Comparison of ENCODE assay signal across 34 mouse cellular contexts in the genomic region with DNA sequence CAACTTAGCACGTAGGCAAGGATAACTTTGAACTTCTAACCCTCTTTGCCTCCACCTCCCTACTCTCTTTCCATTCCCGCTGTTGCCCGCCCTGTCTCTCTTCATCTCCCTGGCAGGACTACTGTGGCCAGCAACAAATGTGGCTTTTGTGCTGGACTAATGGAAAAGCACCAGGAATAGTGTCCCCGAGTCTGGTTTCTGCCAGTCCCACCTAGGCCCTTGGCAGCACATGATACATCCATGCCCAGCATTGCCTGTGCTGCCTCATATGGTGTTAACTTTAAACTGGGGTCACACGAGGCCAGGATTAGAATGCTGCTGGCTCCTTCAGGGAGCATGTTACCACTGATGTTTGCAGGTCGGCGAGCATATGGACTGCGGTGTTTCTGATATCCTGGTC.
"Had no signal": no experiment of that assay in that cellular context is flagged by ENCODE, and none has a peak within 500 bp of the region (broad histone marks: within the 10 kb centered on the region; RNA-seq: fewer than 3 reads in every experiment).

No protein-coding gene starts in this region.

- H3K4me1 ChIP-seq: heart, embryonic 12.5 days; heart, embryonic 13.5 days; heart, embryonic 15.5 days; hindbrain, embryonic 12.5 days; hindbrain, embryonic 15.5 days; intestine, embryonic 15.5 days had no signal

- H3K36me3 ChIP-seq: heart, embryonic 12.5 days; heart, embryonic 13.5 days; heart, embryonic 15.5 days; hindbrain, embryonic 10.5 days; hindbrain, embryonic 12.5 days; hindbrain, embryonic 13.5 days; hindbrain, embryonic 15.5 days; intestine, embryonic 15.5 days; kidney, embryonic 15.5 days had no signal

- H3K27me3 ChIP-seq: heart, embryonic 12.5 days; heart, embryonic 13.5 days; heart, embryonic 15.5 days; hindbrain, embryonic 12.5 days; hindbrain, embryonic 13.5 days; hindbrain, embryonic 15.5 days; intestine, embryonic 15.5 days; kidney, embryonic 15.5 days had no signal

- H3K4me2 ChIP-seq: heart, embryonic 12.5 days; heart, embryonic 13.5 days; heart, embryonic 15.5 days; hindbrain, embryonic 12.5 days; hindbrain, embryonic 13.5 days; hindbrain, embryonic 14.5 days; hindbrain, embryonic 15.5 days; intestine, embryonic 15.5 days; kidney, embryonic 15.5 days had no signal

- H3K9me3 ChIP-seq: heart, embryonic 12.5 days; heart, embryonic 13.5 days; heart, embryonic 15.5 days; hindbrain, embryonic 10.5 days; hindbrain, embryonic 12.5 days; hindbrain, embryonic 13.5 days; hindbrain, embryonic 15.5 days; intestine, embryonic 15.5 days; kidney, embryonic 15.5 days had no signal

- ATAC-seq: hindbrain, embryonic 16.5 days; hindbrain, postnatal 0 days; inflammation-experienced regulatory T-cells, adult 6 months; intestine, embryonic 15.5 days; intestine, embryonic 16.5 days; intestine, postnatal 0 days had no signal

- H3K27ac ChIP-seq: heart, embryonic 13.5 days; heart, embryonic 15.5 days; hindbrain, embryonic 10.5 days; hindbrain, embryonic 12.5 days; hindbrain, embryonic 13.5 days; hindbrain, embryonic 14.5 days; hindbrain, embryonic 15.5 days; hindbrain, postnatal 0 days; intestine, embryonic 15.5 days; kidney, embryonic 15.5 days; kidney, postnatal 0 days; layer of hippocampus, adult 2 months; left cerebral cortex, adult 2 months had no signal

- DNase-seq: heart, postnatal 10 days; heart, postnatal 14 days; heart, postnatal 36 days; heart, postnatal 4 days; kidney, adult 11 months; kidney, adult 18-20 months; kidney, adult 2 months; kidney, adult 8-10 months; kidney, adult 9 months; kidney, postnatal 10 days; kidney, postnatal 14 days; kidney, postnatal 25 days; kidney, postnatal 36 days; kidney, postnatal 4 days; layer of hippocampus, adult 9-11 months; layer of hippocampus, postnatal 36 days had no signal

- H3K9ac ChIP-seq: heart, embryonic 12.5 days; heart, embryonic 13.5 days; heart, embryonic 15.5 days; hindbrain, embryonic 12.5 days; hindbrain, embryonic 13.5 days; hindbrain, embryonic 14.5 days; hindbrain, embryonic 15.5 days; intestine, embryonic 15.5 days; kidney, embryonic 15.5 days had no signal

- H3K4me3 ChIP-seq: heart, embryonic 12.5 days; heart, embryonic 13.5 days; heart, embryonic 15.5 days; hindbrain, embryonic 10.5 days; hindbrain, embryonic 12.5 days; hindbrain, embryonic 13.5 days; hindbrain, embryonic 15.5 days; intestine, embryonic 15.5 days; kidney, embryonic 15.5 days; layer of hippocampus, adult 2 months; left cerebral cortex, adult 2 months had no signal
